Mouse (Mus musculus) embryonic facial prominence, embryonic 10.5 days (tissue): ENCODE measurements at regions not wholly inside any gene's neighbourhood (a gene's known extent, or its start where the extent isn't known, plus 50 kb on each side); places are given as distances from the start of the nearest gene placed in this dataset.

Experiments used
- DNase-seq: peaks from one replicate; pipeline ENCODE4 v3.0.0-alpha.2; 2017; ENCODE audit warnings: low spot score
- H3K27ac ChIP-seq: fragments of 300-500 bp; sonication (generic); replicated peaks from 2 replicates; pipeline ENCODE4 v1.5.1; 2016; ENCODE audit warnings: mild to moderate bottlenecking
- H3K27me3 ChIP-seq: fragments of 300-500 bp; sonication (generic); replicated peaks from 2 replicates; pipeline ENCODE4 v1.6.1; 2016; ENCODE audit warnings: low read depth, mild to moderate bottlenecking; ENCODE audit not compliant: poor library complexity, severe bottlenecking
- H3K36me3 ChIP-seq: fragments of 300-500 bp; sonication (generic); replicated peaks from 2 replicates; pipeline ENCODE4 v1.6.1; 2016; ENCODE audit warnings: mild to moderate bottlenecking, moderate library complexity
- H3K4me1 ChIP-seq: fragments of 300-500 bp; sonication (generic); 2 replicates; pipeline ENCODE4 v1.6.1; 2016
- H3K4me3 ChIP-seq: fragments of 300-500 bp; sonication (generic); 2 replicates; pipeline ENCODE4 v1.5.1; 2016; ENCODE audit warnings: mild to moderate bottlenecking, moderate library complexity
- H3K9me3 ChIP-seq: fragments of 300-500 bp; sonication (generic); 2 replicates; pipeline ENCODE4 v1.6.1; 2016; ENCODE audit warnings: mild to moderate bottlenecking
- WGBS: fragments of 180-500 bp; shearing (Covaris S2); methylation state at CpG from one replicate; pipeline ENCODE4 v1.1.7; 2016; 5-methylcytosine and 5-hydroxymethylcytosine counted together

DNA sequence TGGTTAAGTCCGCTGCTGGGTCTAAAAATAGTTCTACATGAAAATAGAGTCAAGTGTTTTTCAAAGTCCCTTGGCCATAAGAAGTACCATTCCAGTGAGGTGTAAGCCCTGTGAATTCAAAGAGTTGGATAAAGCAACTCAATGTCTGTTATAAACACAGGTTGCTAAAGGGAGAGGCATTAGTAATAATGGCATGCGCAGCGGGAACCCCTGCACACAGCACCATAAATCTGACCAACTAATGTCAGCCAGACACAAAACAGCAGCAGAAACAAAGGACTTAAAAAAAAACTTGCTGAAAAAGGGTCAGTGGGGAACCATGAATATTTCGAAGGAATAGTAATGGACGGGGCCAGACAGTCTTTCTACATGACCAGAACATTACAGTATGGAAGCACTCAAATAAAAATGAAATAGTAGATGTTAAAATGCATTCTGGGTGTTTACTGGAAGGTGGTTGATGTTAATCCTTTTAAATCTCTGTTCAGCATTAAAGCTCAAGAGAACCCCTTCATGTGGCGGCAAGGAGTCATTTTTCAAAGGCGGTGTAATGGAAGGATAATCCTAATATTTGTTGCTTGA is 52.7 kb upstream of the Csl start:
- Histone ChIP-seq H3K4me1 (no peaks in the 10 kb centered on the region), H3K36me3 (no peaks in the 10 kb centered on the region), H3K27ac (no peak overlapping the region), H3K9me3 (no peaks in the 10 kb centered on the region), H3K27me3 (no peaks in the 10 kb centered on the region), H3K4me3 (no peak overlapping the region)
- WGBS, result 91% methylated on average over 7 of the region's 7 CpGs
- DNase-seq, result no peak

DNA sequence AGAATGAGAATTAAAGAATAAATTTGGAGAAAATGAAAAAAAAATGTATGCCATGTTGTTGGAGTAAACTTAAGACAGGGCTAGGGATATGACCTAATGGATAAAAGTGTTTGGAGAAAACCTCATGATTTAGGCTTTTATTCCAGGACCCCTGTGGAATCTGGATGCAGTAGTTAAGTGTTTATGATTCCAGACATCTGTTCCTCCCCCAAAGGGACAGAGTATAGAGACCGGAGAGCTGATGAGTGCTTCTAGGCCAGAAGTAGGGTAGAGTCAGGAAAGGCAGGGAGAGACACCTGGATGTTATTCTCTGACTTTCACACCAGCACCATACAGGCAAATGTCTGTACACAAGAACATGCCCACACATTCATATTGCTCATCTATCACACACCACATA is 52.0 kb upstream of the Csl start:
- Histone ChIP-seq H3K27me3 (no peaks in the 10 kb centered on the region), H3K36me3 (no peaks in the 10 kb centered on the region), H3K4me1 (no peaks in the 10 kb centered on the region), H3K9me3 (no peaks in the 10 kb centered on the region), H3K27ac (no peak overlapping the region), H3K4me3 (no peak overlapping the region)
- DNase-seq, result no peak
- 94% methylated on average over 1 of the region's 1 CpGs for WGBS
